Mouse (Mus musculus) urinary bladder, postnatal 25 days (tissue): ENCODE measurements around the gene Fut1.
"Not testable (repeated sequence)": the region's sequence is repeated elsewhere in the genome, so short reads cannot be mapped to it uniquely, and the experiment has no call there.

Experiments used
- DNase-seq: peaks from one replicate; pipeline ENCODE4 v3.0.0; 2022; ENCODE audit warnings: low spot score

The Fut1 gene

GRCm38 (mm10) chr7:45638623-45639401, 21.7 kb downstream of the Fut1 start:
- peak; percentile 79 for DNase-seq

DNA sequence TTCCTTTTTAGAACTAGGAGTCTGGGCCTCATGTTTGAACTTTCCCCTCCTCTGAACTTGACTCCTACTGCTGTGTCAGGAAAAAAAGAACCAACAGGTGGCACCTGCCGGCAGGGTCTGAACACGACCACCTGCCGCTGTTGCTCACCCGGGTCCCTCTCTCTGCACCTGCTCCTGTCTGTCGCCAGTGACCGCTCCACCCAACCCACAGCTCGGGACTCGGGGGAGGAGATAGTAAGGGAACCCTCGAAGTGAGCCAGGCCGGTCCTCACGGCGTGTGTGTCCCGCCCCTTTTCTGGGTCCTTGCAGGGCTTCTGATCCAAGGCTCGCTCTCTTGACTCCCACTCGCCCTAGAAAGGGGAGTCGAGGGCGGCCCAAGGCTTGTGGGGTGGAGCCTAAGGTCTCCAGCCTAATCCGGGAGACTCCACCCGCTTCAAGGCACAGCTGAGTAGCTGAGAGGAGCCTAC, 22.5 kb downstream of the Fut1 start, which contains the start of gene Mamstr:
Gene Mamstr, plus strand, starts transcription at position 417 of the 467 bp plus-strand sequence.
- no peak for DNase-seq

- DNase-seq: no peak
Observed at GRCm38 (mm10) chr7:45640191-45640957, 23.3 kb downstream of the Fut1 start.

DNA sequence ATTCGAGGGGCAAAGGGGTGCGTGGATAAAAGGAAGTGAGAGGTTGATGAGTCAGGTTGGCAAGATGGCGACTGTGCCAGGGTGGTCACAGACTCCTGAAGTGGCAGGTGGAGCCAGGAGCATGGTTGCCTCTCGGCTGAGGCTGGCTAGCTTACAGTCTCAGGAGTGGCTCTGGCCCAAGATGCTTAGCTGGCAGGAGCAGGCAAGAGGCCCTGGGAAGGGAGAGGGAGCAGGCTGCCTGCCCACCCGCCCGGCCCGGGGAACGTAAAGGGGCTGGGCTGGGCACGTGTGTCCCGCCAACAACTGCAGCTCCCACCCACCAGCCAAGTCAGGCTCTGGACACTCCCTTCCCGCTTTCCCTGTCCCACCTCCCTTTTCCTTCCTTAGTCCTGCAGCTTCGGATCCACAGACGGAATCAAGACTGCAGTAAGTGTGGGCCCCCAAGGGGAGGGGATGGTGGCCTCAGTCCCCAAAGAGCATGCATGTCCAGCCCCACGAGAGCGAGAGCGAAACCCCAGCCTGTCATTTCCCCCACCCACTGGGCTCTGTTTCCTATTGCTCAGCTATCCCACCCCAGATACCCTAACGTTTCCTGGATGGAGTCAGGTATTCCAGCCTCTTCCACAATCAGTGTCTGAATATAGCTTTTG, 24.4 kb downstream of the Fut1 start:
- DNase-seq: no peak

GRCm38 (mm10) chr7:45642083-45642482, 25.0 kb downstream of the Fut1 start:
- no peak for DNase-seq

DNA sequence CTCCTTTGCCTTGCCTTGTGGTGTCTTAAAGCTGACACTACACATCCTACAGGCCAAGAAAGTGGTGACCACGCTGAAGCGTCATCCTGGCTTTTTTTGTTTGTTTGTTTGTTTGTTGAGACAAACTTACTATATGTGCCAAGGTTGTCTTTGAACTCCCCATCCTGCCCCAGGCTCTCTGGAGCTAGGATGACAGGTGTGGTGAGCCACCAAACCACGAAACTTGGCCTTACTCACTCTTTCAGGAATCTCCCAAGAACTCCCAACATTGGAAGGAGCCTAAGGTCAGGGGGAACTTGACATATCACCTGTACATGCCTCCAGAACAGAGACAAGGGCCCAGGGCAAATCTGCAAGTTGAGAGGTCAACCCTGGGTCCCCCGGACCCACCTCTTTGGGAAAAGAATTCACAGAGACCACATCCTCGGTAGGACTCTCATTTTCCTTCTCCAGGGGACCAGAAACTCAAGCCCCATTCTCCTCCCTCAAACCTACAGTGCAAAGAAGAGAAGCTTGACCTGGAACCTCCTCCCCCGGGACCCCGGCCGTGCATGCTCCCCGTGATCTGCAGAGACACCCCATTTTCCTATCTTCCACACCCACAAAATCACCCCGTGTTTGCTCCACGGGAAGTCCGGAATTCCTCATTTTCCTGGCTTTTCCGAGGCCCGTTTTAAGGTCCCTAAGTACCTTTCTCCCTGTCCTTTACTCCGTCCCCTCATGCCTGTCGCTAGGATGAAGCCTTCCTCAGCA, 25.6 kb downstream of the Fut1 start:
- no peak for DNase-seq

DNA sequence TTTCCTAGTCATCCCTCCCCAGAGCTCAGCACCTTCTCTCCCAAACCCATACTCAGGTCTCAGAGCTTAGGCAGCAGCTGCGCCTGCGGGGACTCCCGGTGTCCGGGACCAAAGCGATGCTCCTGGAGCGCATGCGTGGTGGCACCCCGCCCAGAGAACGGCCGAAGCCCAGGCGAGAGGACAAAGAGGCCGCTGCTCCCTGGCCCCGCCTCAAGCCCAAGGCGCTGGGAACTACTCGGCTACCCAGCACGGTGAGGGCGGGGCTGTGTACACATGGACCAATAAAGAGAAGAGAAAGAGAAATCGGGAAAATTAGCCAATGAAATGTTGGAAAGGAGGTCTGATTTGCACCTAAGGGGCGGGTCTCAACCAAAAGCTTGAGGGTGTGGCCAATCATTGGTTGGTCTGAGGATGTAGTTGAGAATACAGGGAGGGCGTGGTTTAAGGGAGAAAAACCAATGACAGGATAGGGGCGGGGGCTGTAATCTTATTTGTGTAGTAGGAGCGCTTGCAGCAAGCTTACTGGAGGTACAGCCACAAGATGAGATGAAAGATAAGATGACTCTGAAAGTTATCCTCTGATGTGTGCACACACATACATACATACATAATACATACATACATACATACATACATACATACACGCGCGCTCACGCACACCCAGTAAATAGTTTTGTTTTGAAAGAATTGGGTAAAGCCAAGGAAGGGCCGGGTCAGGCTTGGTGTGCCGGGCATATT, 26.5 kb downstream of the Fut1 start:
- DNase-seq: peak; percentile 83

DNA sequence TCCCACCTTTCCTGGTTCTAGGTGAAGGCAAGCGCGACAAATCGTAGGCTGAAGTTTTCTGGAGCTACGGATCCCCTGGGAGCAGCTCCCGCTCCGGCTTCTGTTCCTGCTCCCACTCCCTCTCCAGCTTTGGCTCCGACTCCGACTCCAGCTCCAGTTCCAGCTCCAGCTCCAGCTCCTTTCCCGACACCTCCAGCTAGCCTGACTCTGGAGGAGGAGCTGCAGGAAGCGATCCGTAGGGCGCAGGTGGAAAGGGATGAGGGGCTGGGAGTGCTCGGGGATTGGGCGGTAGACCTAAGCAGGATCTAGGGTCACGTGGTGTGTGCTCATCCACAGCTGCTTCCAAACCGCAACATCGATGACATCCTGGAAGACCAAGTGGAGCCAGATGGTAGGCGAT, 27.1 kb downstream of the Fut1 start:
- DNase-seq: no peak

DNA sequence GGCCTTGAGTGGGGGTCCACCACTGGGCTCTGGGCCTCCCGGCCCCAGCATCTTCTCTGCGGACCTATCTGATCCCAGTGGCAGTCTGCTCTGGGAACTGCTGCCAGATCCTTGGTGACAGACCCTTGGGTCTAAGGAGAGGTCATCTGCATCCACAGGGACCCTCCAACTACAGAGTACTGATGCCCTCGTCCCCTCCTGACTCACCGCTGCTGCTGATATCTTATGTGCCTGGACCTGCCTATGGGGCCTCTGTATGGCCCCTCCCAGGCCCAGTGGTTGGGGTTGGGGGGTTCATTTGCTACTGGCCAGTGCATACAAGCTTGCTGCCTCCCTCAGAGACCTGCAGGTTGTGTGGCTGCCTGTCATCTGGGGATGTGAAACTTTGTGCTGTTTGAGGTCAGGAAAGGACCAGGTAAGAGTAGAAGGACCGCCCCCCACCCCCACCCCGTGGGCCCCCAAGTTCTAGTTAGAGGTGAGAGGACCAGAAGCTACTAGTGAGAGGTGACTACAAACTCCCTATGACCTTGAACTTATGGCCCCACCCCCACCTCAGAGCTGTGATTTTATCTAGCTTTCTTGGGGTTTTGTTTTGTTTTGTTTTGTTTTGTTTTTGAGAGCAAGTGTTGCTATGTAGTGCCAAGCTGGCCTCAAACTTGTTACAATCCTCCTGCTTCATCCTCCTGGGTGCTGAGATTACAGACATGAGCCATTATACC, 27.9 kb downstream of the Fut1 start:
- DNase-seq: no peak

DNA sequence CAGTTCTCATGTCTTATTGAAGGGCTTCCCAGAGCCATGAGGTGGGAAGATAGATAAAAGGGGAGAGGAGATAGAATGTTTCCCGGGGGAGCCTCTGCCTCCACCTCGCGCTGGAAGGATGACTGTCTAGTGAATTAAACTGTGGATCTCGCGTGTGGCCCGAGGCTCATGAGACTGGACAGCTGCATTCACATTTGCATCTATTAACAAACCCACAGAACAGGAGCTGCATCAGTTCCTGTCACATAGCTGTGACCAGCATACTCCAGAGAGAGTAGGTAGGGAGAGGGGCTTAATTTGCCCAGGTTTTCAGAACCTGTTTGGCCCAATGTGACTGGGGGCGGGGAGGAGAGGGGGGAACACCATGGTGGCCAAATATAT, 28.5 kb downstream of the Fut1 start:
- no peak for DNase-seq

- DNase-seq: no peak
Observed at GRCm38 (mm10) chr7:45646671-45647070, 29.6 kb downstream of the Fut1 start.

GRCm38 (mm10) chr7:45649351-45649750, 32.3 kb downstream of the Fut1 start:
- no peak for DNase-seq

DNA sequence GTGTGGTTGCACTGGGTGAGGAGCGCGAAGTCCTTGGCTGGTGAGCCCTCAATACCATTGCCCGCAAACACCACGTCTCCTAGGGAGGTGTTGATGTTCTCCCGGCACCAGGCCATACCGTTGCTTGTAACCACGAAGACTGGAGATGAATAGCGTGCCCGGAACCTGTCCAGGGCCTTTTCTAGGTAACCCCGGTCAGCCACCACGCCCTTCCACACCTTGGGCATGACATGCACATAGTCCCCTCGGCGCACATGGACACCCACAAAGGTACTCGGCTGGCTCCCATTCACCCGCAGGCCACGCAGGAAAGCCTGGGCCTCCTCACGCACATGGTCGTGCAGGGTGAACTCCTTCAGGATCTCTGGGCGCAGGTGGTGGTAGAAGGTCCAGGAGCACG, 33.4 kb downstream of the Fut1 start:
- not testable (repeated sequence) for DNase-seq

GRCm38 (mm10) chr7:45654424-45655047, 37.4 kb downstream of the Fut1 start:
- no peak for DNase-seq

GRCm38 (mm10) chr7:45660746-45661478, 43.8 kb downstream of the Fut1 start:
- no peak for DNase-seq

GRCm38 (mm10) chr7:45661702-45662101, 44.6 kb downstream of the Fut1 start:
- DNase-seq: not testable (repeated sequence)

GRCm38 (mm10) chr7:45665303-45666138, 48.4 kb downstream of the Fut1 start:
- no peak for DNase-seq

- DNase-seq: no peak
Observed at GRCm38 (mm10) chr7:45666161-45666560, 49.1 kb downstream of the Fut1 start, which contains the start of gene Fut2. Gene Fut2 (minus strand): TSS chr7:45666394.
